Mouse (Mus musculus) cortical plate, adult 2 months (tissue): Measurements from ENCODE around the gene B230217C12Rik.

Experiments used
- CTCF ChIP-seq: fragments of 200-500 bp; IDR thresholded peaks from 2 replicates; pipeline ENCODE4 v1.5.1; 2011; ENCODE audit warnings: mild to moderate bottlenecking, control low read depth, low read length; ENCODE audit not compliant: insufficient read depth; ENCODE audit errors: extremely low read depth
- POLR2A ChIP-seq: fragments of 200-500 bp; IDR thresholded peaks from 2 replicates; pipeline ENCODE4 v1.6.1; 2011; ENCODE audit warnings: mild to moderate bottlenecking, low read length, control low read depth; ENCODE audit not compliant: insufficient read depth; ENCODE audit errors: extremely low read depth

DNA sequence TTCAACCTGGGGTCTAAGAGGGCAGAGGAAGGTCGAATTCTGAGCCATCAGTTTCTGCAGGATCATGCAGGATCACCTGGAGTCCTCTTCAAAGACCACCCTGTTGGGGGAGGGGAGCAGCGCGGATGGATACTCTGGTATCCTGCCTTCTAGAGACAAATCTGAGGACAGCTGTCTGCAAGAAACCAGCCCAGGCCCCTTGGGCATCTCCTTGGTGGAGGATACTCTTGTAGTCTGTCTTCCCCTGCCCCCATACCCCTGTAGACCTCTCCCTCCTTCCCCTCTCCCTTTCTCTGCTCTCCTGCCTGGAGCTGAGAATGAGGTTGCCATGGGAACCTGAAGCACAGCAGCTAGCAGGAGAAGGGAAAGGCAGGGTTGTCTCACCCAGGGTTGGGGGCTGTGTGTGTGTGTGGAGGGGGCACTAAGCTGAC lies 28.1 kb upstream of the B230217C12Rik start:
- TF ChIP-seq POLR2A (no peak), CTCF (no peak)
